Mouse (Mus musculus) heart, postnatal 0 days (tissue): ENCODE measurements at regions not wholly inside any gene's neighbourhood (a gene's known extent, or its start where the extent isn't known, plus 50 kb on each side); places are given as distances from the start of the nearest gene placed in this dataset.

Source experiments
- ATAC-seq: fragments of 200-750 bp; cut with Nextera tagmentation; 2 replicates; pipeline ENCODE4 v1.8.0; 2017; ENCODE audit warnings: low read depth, moderate number of reproducible peaks, moderate library complexity; ENCODE audit not compliant: insufficient read depth
- DNase-seq: peaks from one replicate; pipeline ENCODE4 v3.0.0-alpha.2; 2016; ENCODE audit warnings: low spot score
- H3K27ac ChIP-seq: fragments of 300-500 bp; sonication (generic); 2 replicates; pipeline ENCODE4 v1.5.1; 2014; ENCODE audit warnings: low read depth, mild to moderate bottlenecking
- H3K27me3 ChIP-seq: fragments of 300-500 bp; sonication (generic); 2 replicates; pipeline ENCODE4 v1.6.1; 2014; ENCODE audit warnings: low read length, mixed read lengths; ENCODE audit not compliant: control insufficient read depth, insufficient read depth
- H3K36me3 ChIP-seq: fragments of 300-500 bp; sonication (generic); replicated peaks from 2 replicates; pipeline ENCODE4 v1.6.1; 2014; ENCODE audit warnings: low read length, mixed read lengths; ENCODE audit not compliant: control insufficient read depth, insufficient read depth
- H3K4me1 ChIP-seq: fragments of 300-500 bp; sonication (generic); 2 replicates; pipeline ENCODE4 v1.6.1; 2014; ENCODE audit warnings: antibody characterized with exemption; ENCODE audit not compliant: control insufficient read depth, insufficient read depth
- H3K4me2 ChIP-seq: fragments of 300-500 bp; sonication (generic); 2 replicates; pipeline ENCODE4 v1.6.1; 2014; ENCODE audit warnings: low read depth, mild to moderate bottlenecking, low read length, moderate library complexity
- H3K4me3 ChIP-seq: fragments of 300-500 bp; sonication (generic); 2 replicates; pipeline ENCODE4 v1.5.1; 2014; ENCODE audit warnings: low read depth, low read length
- H3K9ac ChIP-seq: fragments of 300-500 bp; sonication (generic); replicated peaks from 2 replicates; pipeline ENCODE4 v1.6.1; 2014; ENCODE audit warnings: low read depth, low read length, mixed read lengths
- H3K9me3 ChIP-seq: fragments of 300-500 bp; sonication (generic); replicated peaks from 2 replicates; pipeline ENCODE4 v1.6.1; 2016; ENCODE audit warnings: low read length; ENCODE audit not compliant: control insufficient read depth
- CTCF ChIP-seq: IDR thresholded peaks from 2 replicates; pipeline ENCODE4 v1.5.1; 2016; ENCODE audit warnings: antibody characterized with exemption, control low read depth, low read depth
- EP300 ChIP-seq: IDR thresholded peaks from 2 replicates; pipeline ENCODE4 v1.6.1; 2016; ENCODE audit warnings: antibody characterized with exemption, low read depth
- WGBS: fragments of 180-500 bp; shearing (Covaris S2); extraction: QIAGEN DNeasy Blood & Tissue Kit; methylation state at CpG from one replicate; pipeline ENCODE4 v1.1.7; 2014; 5-methylcytosine and 5-hydroxymethylcytosine counted together

- Histone ChIP-seq H3K36me3 (no peaks in the 10 kb centered on the region), H3K9ac (no peak overlapping the region), H3K4me2 (no peak overlapping the region), H3K4me1 (no peaks in the 10 kb centered on the region), H3K27me3 (0 out of 2 replicates have a peak, but pooled peaks cover 8% of the 10 kb centered on the region), H3K27ac (no peak overlapping the region), H3K9me3 (no peaks in the 10 kb centered on the region), H3K4me3 (no peak overlapping the region)
- no peak for DNase-seq
- ATAC-seq = no peak; the same call in 1 of the 2 replicates
- TF ChIP-seq EP300 (no peak), CTCF (no peak)
- WGBS = 25% methylated on average over 2 of the region's 2 CpGs
These were observed 116.5 kb downstream of the Matn1 start for GRCm38 (mm10) chr4:131060706-131061105.

GRCm38 (mm10) chr4:131062592-131062991, 118.4 kb downstream of the Matn1 start:
- Histone ChIP-seq H3K9ac (no peak overlapping the region), H3K4me2 (no peak overlapping the region), H3K4me1 (no peaks in the 10 kb centered on the region), H3K9me3 (no peaks in the 10 kb centered on the region), H3K27me3 (0 out of 2 replicates have a peak, but pooled peaks cover 8% of the 10 kb centered on the region), H3K27ac (no peak overlapping the region), H3K4me3 (no peak overlapping the region), H3K36me3 (no peaks in the 10 kb centered on the region)
- WGBS = 57% methylated on average over 4 of the region's 4 CpGs
- no peak for TF ChIP-seq EP300
- TF ChIP-seq CTCF = no peak
- ATAC-seq (no peak), DNase-seq (no peak)

GRCm38 (mm10) chr4:131066186-131066939, 122.2 kb downstream of the Matn1 start:
- DNase-seq = no peak
- TF ChIP-seq CTCF = no peak
- no peak for TF ChIP-seq EP300
- 54% methylated on average over 8 of the region's 8 CpGs for WGBS

GRCm38 (mm10) chr4:131070566-131070965, 126.4 kb downstream of the Matn1 start:
- Histone ChIP-seq H3K4me3 (no peak overlapping the region), H3K4me1 (no peaks in the 10 kb centered on the region), H3K9me3 (no peaks in the 10 kb centered on the region), H3K4me2 (no peak overlapping the region), H3K36me3 (no peaks in the 10 kb centered on the region), H3K9ac (no peak overlapping the region), H3K27ac (no peak overlapping the region), H3K27me3 (no peaks in the 10 kb centered on the region)
- ATAC-seq (no peak), DNase-seq (no peak)
- TF ChIP-seq CTCF = no peak
- TF ChIP-seq EP300 = no peak

More at GRCm38 (mm10) chr4:131066186-131066939, 122.2 kb downstream of the Matn1 start:
- Histone ChIP-seq H3K4me1 (no peaks in the 10 kb centered on the region), H3K36me3 (no peaks in the 10 kb centered on the region), H3K4me2 (no peak overlapping the region), H3K27me3 (0 out of 2 replicates have a peak, but pooled peaks cover 2% of the 10 kb centered on the region), H3K9me3 (no peaks in the 10 kb centered on the region), H3K4me3 (no peak overlapping the region), H3K9ac (no peak overlapping the region), H3K27ac (no peak overlapping the region)
- ATAC-seq = no peak

- DNase-seq = no peak
These were observed 128.4 kb downstream of the Matn1 start for GRCm38 (mm10) chr4:131072623-131073022.

GRCm38 (mm10) chr4:131073420-131073819, 129.2 kb downstream of the Matn1 start:
- 56% methylated on average over 8 of the region's 8 CpGs for WGBS
- ATAC-seq (no peak), DNase-seq (no peak)
- no peak overlapping the region for H3K27ac ChIP-seq
- no peaks in the 10 kb centered on the region for H3K4me1 ChIP-seq
- H3K9me3 ChIP-seq = no peaks in the 10 kb centered on the region
- no peaks in the 10 kb centered on the region for H3K36me3 ChIP-seq
- no peaks in the 10 kb centered on the region for H3K27me3 ChIP-seq
- H3K4me2 ChIP-seq = no peak overlapping the region
- TF ChIP-seq CTCF = no peak
- TF ChIP-seq EP300 = no peak
- H3K9ac ChIP-seq = no peak overlapping the region
- no peak overlapping the region for H3K4me3 ChIP-seq

More at GRCm38 (mm10) chr4:131072623-131073022, 128.4 kb downstream of the Matn1 start:
- no peak for TF ChIP-seq EP300
- no peak for TF ChIP-seq CTCF
- Histone ChIP-seq H3K36me3 (no peaks in the 10 kb centered on the region), H3K4me1 (no peaks in the 10 kb centered on the region), H3K9me3 (no peaks in the 10 kb centered on the region), H3K4me3 (no peak overlapping the region), H3K27ac (no peak overlapping the region), H3K4me2 (no peak overlapping the region), H3K9ac (no peak overlapping the region), H3K27me3 (no peaks in the 10 kb centered on the region)
- 73% methylated on average over 2 of the region's 2 CpGs for WGBS
- no peak for ATAC-seq
